Mouse (Mus musculus) MEL (cell line): ENCODE results near the gene Muc20. TPM values are rescaled to one million over a fixed set of nuclear protein-coding genes. Genes with fewer than 3 reads are reported as not detected.

ENCODE experiments used
- DNase-seq: peaks from one replicate; pipeline ENCODE4 v3.0.0; 2011; ENCODE audit warnings: low read depth, low spot score
- H3K27ac ChIP-seq: 2 replicates; pipeline ENCODE4 v1.5.1; 2012; ENCODE audit warnings: low read depth, mild to moderate bottlenecking, control low read depth, low read length, moderate library complexity; ENCODE audit not compliant: control insufficient read depth
- H3K27me3 ChIP-seq, 2 experiments: fragments of 150-350 bp in 1 of 2; sonication (generic) in 1 of 2; 2 replicates each; pipeline ENCODE4 v1.6.1; 2012; ENCODE audit warnings: low read length in 2 of 2, mild to moderate bottlenecking in 2 of 2, improper control_type of control experiment in 1 of 2, moderate library complexity in 1 of 2; ENCODE audit not compliant: insufficient read depth in 2 of 2, control insufficient read depth in 1 of 2
- H3K36me3 ChIP-seq, 2 experiments: 2 replicates each; pipeline ENCODE4 v1.6.1; 2012 to 2014; ENCODE audit warnings: low read length in 2 of 2, improper control_type of control experiment in 1 of 2, inconsistent platforms in 1 of 2, mild to moderate bottlenecking in 1 of 2; ENCODE audit not compliant: insufficient read depth in 2 of 2, control insufficient read depth in 1 of 2
- H3K4me1 ChIP-seq, 2 experiments: fragments of 150-350 bp in 1 of 2; sonication (generic) in 1 of 2; 2 replicates each; pipeline ENCODE4 v1.6.1; 2012; ENCODE audit warnings: low read length in 2 of 2, improper control_type of control experiment in 1 of 2, mild to moderate bottlenecking in 1 of 2; ENCODE audit not compliant: insufficient read depth in 2 of 2, control insufficient read depth in 1 of 2
- H3K4me3 ChIP-seq, 2 experiments: fragments of 150-350 bp in 1 of 2; sonication (generic) in 1 of 2; 2 replicates each; pipeline ENCODE4 v1.5.1; 2012; ENCODE audit warnings: low read depth in 2 of 2, low read length in 2 of 2, mild to moderate bottlenecking in 2 of 2, moderate library complexity in 2 of 2, control low read depth in 1 of 2, improper control_type of control experiment in 1 of 2; ENCODE audit not compliant: control insufficient read depth in 1 of 2, insufficient read depth in 1 of 2
- H3K79me2 ChIP-seq: 2 replicates; pipeline ENCODE4 v1.6.1; 2012; ENCODE audit warnings: mild to moderate bottlenecking, low read length, moderate library complexity; ENCODE audit not compliant: control insufficient read depth, poor library complexity, insufficient read depth
- H3K9ac ChIP-seq: 2 replicates; pipeline ENCODE4 v1.6.1; 2012; ENCODE audit warnings: low read depth, mild to moderate bottlenecking, control low read depth, low read length, moderate library complexity; ENCODE audit not compliant: control insufficient read depth, poor library complexity, severe bottlenecking
- H3K9me3 ChIP-seq: fragments of 150-350 bp; sonication (generic); replicated peaks from 2 replicates; pipeline ENCODE4 v1.6.1; 2012; ENCODE audit warnings: mild to moderate bottlenecking, low read length, improper control_type of control experiment, moderate library complexity; ENCODE audit not compliant: insufficient read depth
- BHLHE40 ChIP-seq: IDR thresholded peaks from 2 replicates; pipeline ENCODE4 v1.6.1; 2012; ENCODE audit warnings: low read depth, mild to moderate bottlenecking, inconsistent platforms, low read length, improper control_type of control experiment, borderline replicate concordance
- CHD2 ChIP-seq: IDR thresholded peaks from 2 replicates; pipeline ENCODE4 v1.6.1; 2011; ENCODE audit warnings: low read length, improper control_type of control experiment
- CTCF ChIP-seq, 3 experiments: IDR thresholded peaks in 2 of 3; conservative IDR thresholded peaks in 1 of 3; 2 replicates each; pipeline ENCODE4 v1.5.1; 2011 to 2012; ENCODE audit warnings: low read length in 3 of 3, low read depth in 2 of 3, mild to moderate bottlenecking in 2 of 3, improper control_type of control experiment in 1 of 3, inconsistent platforms in 1 of 3, mixed read lengths in 1 of 3, moderate library complexity in 1 of 3; ENCODE audit not compliant: control insufficient read depth in 1 of 3, insufficient read depth in 1 of 3, poor library complexity in 1 of 3, severe bottlenecking in 1 of 3
- EP300 ChIP-seq, 2 experiments: IDR thresholded peaks; 2 replicates each; pipeline ENCODE4 v1.6.1; 2011; ENCODE audit warnings: improper control_type of control experiment in 2 of 2, low read length in 2 of 2, low read depth in 1 of 2, mild to moderate bottlenecking in 1 of 2
- ETS1 ChIP-seq: IDR thresholded peaks from 2 replicates; pipeline ENCODE4 v1.6.1; 2012; ENCODE audit warnings: low read depth, mild to moderate bottlenecking, inconsistent platforms, low read length, improper control_type of control experiment, moderate library complexity
- GABPA ChIP-seq: IDR thresholded peaks from 2 replicates; pipeline ENCODE4 v1.6.1; 2012; ENCODE audit warnings: low read depth, mild to moderate bottlenecking, inconsistent platforms, low read length, improper control_type of control experiment, moderate library complexity
- GATA1 ChIP-seq: IDR thresholded peaks from 2 replicates; pipeline ENCODE4 v1.6.1; 2011; ENCODE audit warnings: low read depth, low read length, improper control_type of control experiment
- MAZ ChIP-seq: IDR thresholded peaks from 2 replicates; pipeline ENCODE4 v1.6.1; 2012; ENCODE audit warnings: low read depth, mild to moderate bottlenecking, inconsistent platforms, low read length, improper control_type of control experiment
- MEF2A ChIP-seq: IDR thresholded peaks from 2 replicates; pipeline ENCODE4 v1.6.1; 2014; ENCODE audit warnings: low read depth, mild to moderate bottlenecking, inconsistent platforms, low read length, improper control_type of control experiment; ENCODE audit not compliant: poor library complexity, insufficient replicate concordance, severe bottlenecking; ENCODE audit errors: extremely low read depth
- MXI1 ChIP-seq: IDR thresholded peaks from 2 replicates; pipeline ENCODE4 v1.6.1; 2011; ENCODE audit warnings: mild to moderate bottlenecking, low read depth, low read length, improper control_type of control experiment
- MYB ChIP-seq: IDR thresholded peaks from 2 replicates; pipeline ENCODE4 v1.6.1; 2011; ENCODE audit warnings: mild to moderate bottlenecking, low read depth, low read length, improper control_type of control experiment
- MYC ChIP-seq: IDR thresholded peaks from 2 replicates; pipeline ENCODE4 v1.6.1; 2011; ENCODE audit warnings: low read depth, mild to moderate bottlenecking, low read length, improper control_type of control experiment, moderate library complexity
- NELFE ChIP-seq: IDR thresholded peaks from 2 replicates; pipeline ENCODE4 v1.6.1; 2011; ENCODE audit warnings: low read depth, low read length, improper control_type of control experiment
- POLR2A ChIP-seq, 2 experiments: IDR thresholded peaks; 2 replicates each; pipeline ENCODE4 v1.6.1; 2011 to 2012; ENCODE audit warnings: low read length in 2 of 2, mild to moderate bottlenecking in 2 of 2, control low read depth in 1 of 2, improper control_type of control experiment in 1 of 2, low read depth in 1 of 2, moderate library complexity in 1 of 2; ENCODE audit not compliant: control insufficient read depth in 1 of 2, insufficient read depth in 1 of 2, poor library complexity in 1 of 2
- RCOR1 ChIP-seq: IDR thresholded peaks from 2 replicates; pipeline ENCODE4 v1.6.1; 2012; ENCODE audit warnings: low read depth, mild to moderate bottlenecking, inconsistent platforms, low read length, improper control_type of control experiment
- TAL1 ChIP-seq: IDR thresholded peaks from 2 replicates; pipeline ENCODE4 v1.6.1; 2012; ENCODE audit warnings: mild to moderate bottlenecking, inconsistent platforms, low read length, moderate library complexity, mixed read lengths
- TBP ChIP-seq: IDR thresholded peaks from 2 replicates; pipeline ENCODE4 v1.8.0; 2011; ENCODE audit warnings: low read depth, low read length, improper control_type of control experiment
- TCF12 ChIP-seq: IDR thresholded peaks from 2 replicates; pipeline ENCODE4 v1.6.1; 2014; ENCODE audit warnings: low read depth, mild to moderate bottlenecking, inconsistent platforms, low read length, improper control_type of control experiment, moderate library complexity
- ZKSCAN1 ChIP-seq: IDR thresholded peaks from 2 replicates; pipeline ENCODE4 v1.6.1; 2012; ENCODE audit warnings: low read depth, mild to moderate bottlenecking, inconsistent platforms, low read length, improper control_type of control experiment, moderate library complexity
- ZNF384 ChIP-seq: IDR thresholded peaks from 2 replicates; pipeline ENCODE4 v1.6.1; 2012; ENCODE audit warnings: low read depth, mild to moderate bottlenecking, inconsistent platforms, low read length, improper control_type of control experiment
- polyA plus RNA-seq, 2 experiments: library from polyadenylated mRNA; stranded (reverse) in 1 of 2; unstranded in 1 of 2; fragments of >175 nt in 1 of 2; fragments of >200 nt in 1 of 2; gene quantifications; 2 replicates each; pipeline versions ENCODE4 v1.2.1 to v1.2.4; 2012; ENCODE audit warnings: low replicate concordance in 2 of 2, low read depth in 1 of 2; ENCODE audit not compliant: insufficient read length in 2 of 2, insufficient read depth in 1 of 2, missing spikeins in 1 of 2
- total RNA-seq: library from RNA; depleted of rRNA; stranded (reverse); fragments of 300-350 nt; gene quantifications from 2 replicates; pipeline ENCODE4 v1.2.3, GENCODE M21; 2012

Muc20 gene
- total and polyA plus RNA-seq, 3 experiments, result not detected

DNA sequence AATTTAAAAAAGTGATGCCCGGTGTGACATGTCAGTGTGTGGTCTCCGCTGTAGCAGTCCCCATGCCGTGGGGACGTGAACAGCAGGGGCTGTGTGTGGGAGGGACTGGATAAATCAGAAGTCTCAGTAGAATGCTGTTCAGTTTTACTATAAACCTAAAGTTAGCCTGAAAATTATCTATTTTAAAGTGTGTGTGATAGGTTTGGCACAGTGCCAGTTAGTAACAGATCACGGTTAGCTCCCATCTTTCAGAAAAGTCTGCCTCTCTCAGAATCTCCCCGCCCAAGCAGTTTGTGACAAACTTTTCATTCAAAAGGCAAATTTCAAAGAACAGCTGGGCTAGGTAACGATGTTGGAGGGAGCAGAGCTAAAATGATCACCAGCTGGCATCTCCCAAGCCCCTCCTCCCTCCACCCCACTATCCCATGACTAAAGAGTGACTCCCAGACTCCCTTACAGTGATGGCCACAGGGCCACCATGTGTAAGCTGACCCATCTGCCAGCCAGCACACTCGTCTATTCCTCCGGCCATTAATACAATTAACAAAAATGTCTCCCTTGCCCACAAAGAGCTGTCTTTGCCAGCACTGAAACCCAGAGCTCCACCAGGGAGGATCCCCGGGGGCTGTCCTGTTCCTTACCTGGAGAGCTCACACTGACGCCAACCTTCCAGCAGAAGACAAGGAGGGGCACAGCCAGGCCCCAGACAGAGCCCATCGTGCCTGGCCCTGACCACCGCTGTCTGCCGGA is 384 bp downstream of the Muc20 start:
- peak; percentile 9 to 10; a peak in 1 of 4 replicates for TF ChIP-seq EP300 (IDR thresholded peaks at IDR 0.05; ENCODE audit: low read depth in 1 of 2, low read length in 2 of 2)
- 0 out of 2 replicates have a peak, but pooled peaks have one; percentile 23 for TF ChIP-seq GATA1
- TF ChIP-seq RCOR1, result peak; percentile 65; the same call in 1 of the 2 replicates
- TF ChIP-seq TBP, result no peak
- H3K9ac ChIP-seq, result no peak overlapping the region
- H3K27me3 ChIP-seq, result peaks cover 0 to 2% of the 10 kb centered on the region in 2 experiments; a peak in 1 of 4 replicates
- H3K9me3 ChIP-seq, result no peaks in the 10 kb centered on the region
- no peak overlapping the region for H3K4me3 ChIP-seq
- H3K36me3 ChIP-seq, result no peaks in the 10 kb centered on the region; a peak in 1 of 4 replicates
- no peaks in the 10 kb centered on the region for H3K4me1 ChIP-seq
- no peak overlapping the region for H3K27ac ChIP-seq
- H3K79me2 ChIP-seq, result no peaks in the 10 kb centered on the region
- DNase-seq, result peak; percentile 55

DNA sequence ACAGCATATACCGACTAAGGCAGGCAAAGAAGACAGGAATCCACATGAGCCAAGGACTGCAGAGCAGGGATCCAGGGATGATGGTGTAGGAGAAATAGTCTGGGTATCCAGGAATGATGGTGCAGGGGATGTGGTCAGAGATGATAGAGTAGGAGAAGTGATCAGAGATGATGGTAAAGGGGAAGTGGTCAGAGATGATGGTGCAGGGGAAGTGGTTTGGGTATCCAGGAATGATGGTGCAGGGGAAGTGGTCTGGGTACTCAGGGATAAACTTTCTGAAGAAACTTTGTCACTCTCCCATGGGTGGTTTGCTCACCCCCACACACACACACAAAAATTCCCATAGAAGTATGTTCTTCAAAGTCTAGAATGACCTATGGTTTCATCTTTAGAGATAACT is 2.1 kb downstream of the Muc20 start:
- Histone ChIP-seq H3K27me3 (peaks cover 0 to 4% of the 10 kb centered on the region in 2 experiments; a peak in 3 of 4 replicates), H3K79me2 (no peaks in the 10 kb centered on the region), H3K4me3 (no peak overlapping the region), H3K9me3 (no peaks in the 10 kb centered on the region), H3K36me3 (no peaks in the 10 kb centered on the region; a peak in 1 of 4 replicates), H3K27ac (no peak overlapping the region), H3K4me1 (no peaks in the 10 kb centered on the region), H3K9ac (no peak overlapping the region)
- TF ChIP-seq RCOR1 (0 out of 2 replicates have a peak, but pooled peaks have one; percentile 22), EP300 (IDR thresholded peaks at IDR 0.05; ENCODE audit: low read depth in 1 of 2, low read length in 2 of 2) (peak in 1 of 2 experiments; percentile 27; a peak in 1 of 4 replicates), NELFE (no peak), BHLHE40 (no peak), CTCF (IDR thresholded peaks at IDR 0.05 in 2 of 3, conservative IDR thresholded peaks at IDR 0.05 in 1 of 3; ENCODE audit: control insufficient read depth in 1 of 3, insufficient read depth in 1 of 3, low read depth in 2 of 3, low read length in 3 of 3, poor library complexity in 1 of 3, severe bottlenecking in 1 of 3) (no peak)
- peak; percentile 30 for DNase-seq

DNA sequence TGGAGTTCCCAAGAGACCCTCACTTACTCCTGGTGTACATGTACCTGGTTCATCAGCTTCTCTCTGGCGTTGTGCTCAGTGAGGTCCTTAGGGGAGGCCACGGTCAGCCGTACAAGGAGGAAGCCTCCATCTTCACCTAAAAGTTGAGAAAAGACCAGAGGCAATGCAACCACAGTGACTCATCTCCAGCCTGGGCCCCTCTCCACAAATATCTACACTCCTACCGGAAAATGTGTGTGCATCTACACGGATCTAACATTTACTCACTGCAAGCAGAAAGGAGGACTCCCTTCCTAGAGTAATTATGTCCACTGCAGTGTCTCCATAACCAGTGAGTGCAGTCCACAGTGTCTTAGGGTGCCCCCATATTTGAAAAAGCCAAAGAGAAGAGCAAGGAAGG is 7.2 kb downstream of the Muc20 start:
- TF ChIP-seq TAL1 (no peak), BHLHE40 (no peak), CHD2 (no peak), TCF12 (no peak), MAZ (no peak), ETS1 (no peak), ZKSCAN1 (no peak), RCOR1 (no peak), MYC (no peak), MYB (no peak), POLR2A (IDR thresholded peaks at IDR 0.05; ENCODE audit: control insufficient read depth in 1 of 2, insufficient read depth in 1 of 2, low read depth in 1 of 2, low read length in 2 of 2, poor library complexity in 1 of 2) (no peak), GABPA (no peak), ZNF384 (no peak), EP300 (IDR thresholded peaks at IDR 0.05; ENCODE audit: low read depth in 1 of 2, low read length in 2 of 2) (no peak), MEF2A (no peak), CTCF (IDR thresholded peaks at IDR 0.05 in 2 of 3, conservative IDR thresholded peaks at IDR 0.05 in 1 of 3; ENCODE audit: control insufficient read depth in 1 of 3, insufficient read depth in 1 of 3, low read depth in 2 of 3, low read length in 3 of 3, poor library complexity in 1 of 3, severe bottlenecking in 1 of 3) (no peak), MXI1 (no peak)
- H3K9ac ChIP-seq, result no peak overlapping the region
- no peaks in the 10 kb centered on the region for H3K36me3 ChIP-seq
- no peaks in the 10 kb centered on the region for H3K79me2 ChIP-seq
- H3K9me3 ChIP-seq, result no peaks in the 10 kb centered on the region
- H3K4me3 ChIP-seq, result no peak overlapping the region
- H3K27me3 ChIP-seq, result peaks cover under 1 to 9% of the 10 kb centered on the region in 2 experiments
- no peak overlapping the region for H3K27ac ChIP-seq
- DNase-seq, result no peak
- no peaks in the 10 kb centered on the region for H3K4me1 ChIP-seq
